ENCODE assay signal across 2 mouse cellular contexts in genomic region chr7:80280998-80281397, GRCm38 (mm10).
TF ChIP-seq lines count a peak whose summit lies in the region.

No protein-coding gene starts in this region.

TF ChIP-seq in CH12.LX, 34 proteins besides CTCF, POLR2A, EP300 and RAD21:
- no peak for TF ChIP-seq JUND (conservative IDR thresholded peaks at IDR 0.05; ENCODE audit: low read depth, low read length)
- no peak for TF ChIP-seq ZKSCAN1 (IDR thresholded peaks at IDR 0.05; ENCODE audit: borderline replicate concordance, low read depth, low read length)
- no peak for TF ChIP-seq ETS1 (conservative IDR thresholded peaks at IDR 0.05; ENCODE audit: low read depth, low read length)
- TF ChIP-seq MAX (IDR thresholded peaks at IDR 0.05; ENCODE audit: low read length) = no peak
- no peak for TF ChIP-seq PAX5 (IDR thresholded peaks at IDR 0.05; ENCODE audit: low read length)
- TF ChIP-seq MYC (IDR thresholded peaks at IDR 0.05; ENCODE audit: low read depth, low read length) = no peak
- no peak for TF ChIP-seq RCOR1 (conservative IDR thresholded peaks at IDR 0.05; ENCODE audit: low read depth, low read length)
- TF ChIP-seq USF2 (conservative IDR thresholded peaks at IDR 0.05; ENCODE audit: low read depth, low read length) = no peak
- TF ChIP-seq E2F4 (IDR thresholded peaks at IDR 0.05; ENCODE audit: insufficient replicate concordance, low read depth, low read length) = no peak

TF ChIP-seq in MEL, 35 proteins besides CTCF, POLR2A, EP300 and RAD21:
- TF ChIP-seq MAFK (IDR thresholded peaks at IDR 0.05; ENCODE audit: borderline replicate concordance, low read depth, low read length) (no peak), HCFC1 (IDR thresholded peaks at IDR 0.05; ENCODE audit: low read depth, low read length) (no peak), E2F4 (IDR thresholded peaks at IDR 0.05; ENCODE audit: borderline replicate concordance, low read depth, low read length) (no peak), SMC3 (IDR thresholded peaks at IDR 0.05; ENCODE audit: low read depth, low read length) (peak; percentile 28; the same call in 1 of the 2 replicates), RCOR1 (IDR thresholded peaks at IDR 0.05; ENCODE audit: low read depth, low read length) (no peak)
